Mouse (Mus musculus) midbrain, embryonic 12.5 days (tissue): Measurements from ENCODE around the gene Tnfsf10. TPM values are rescaled to one million over a fixed set of nuclear protein-coding genes. Genes with fewer than 3 reads are reported as not detected.
"Not testable (repeated sequence)": the region's sequence is repeated elsewhere in the genome, so short reads cannot be mapped to it uniquely, and the experiment has no call there.

Source experiments
- ATAC-seq: fragments of 200-750 bp; cut with Nextera tagmentation; 2 replicates; pipeline ENCODE4 v1.8.0; 2017; ENCODE audit warnings: low read depth, moderate TSS enrichment, moderate library complexity; ENCODE audit not compliant: low FRiP score
- H3K27ac ChIP-seq: fragments of 300-500 bp; sonication (generic); replicated peaks from 2 replicates; pipeline ENCODE4 v1.5.1; 2016; ENCODE audit warnings: mild to moderate bottlenecking
- H3K27me3 ChIP-seq: fragments of 300-500 bp; sonication (generic); 2 replicates; pipeline ENCODE4 v1.6.1; 2016; ENCODE audit warnings: mild to moderate bottlenecking
- H3K36me3 ChIP-seq: fragments of 300-500 bp; sonication (generic); 2 replicates; pipeline ENCODE4 v1.6.1; 2016
- H3K4me1 ChIP-seq: fragments of 300-500 bp; sonication (generic); 2 replicates; pipeline ENCODE4 v1.6.1; 2016
- H3K4me2 ChIP-seq: fragments of 300-500 bp; sonication (generic); replicated peaks from 2 replicates; pipeline ENCODE4 v1.6.1; 2016; ENCODE audit warnings: mild to moderate bottlenecking, moderate library complexity
- H3K4me3 ChIP-seq: fragments of 300-500 bp; sonication (generic); 2 replicates; pipeline ENCODE4 v1.5.1; 2016; ENCODE audit warnings: mild to moderate bottlenecking
- H3K9ac ChIP-seq: fragments of 300-500 bp; sonication (generic); replicated peaks from 2 replicates; pipeline ENCODE4 v1.6.1; 2016; ENCODE audit warnings: mild to moderate bottlenecking, moderate library complexity
- H3K9me3 ChIP-seq: fragments of 300-500 bp; sonication (generic); 2 replicates; pipeline ENCODE4 v1.6.1; 2016; ENCODE audit warnings: mild to moderate bottlenecking
- WGBS: fragments of 180-500 bp; shearing (Covaris S2); methylation state at CpG from one replicate; pipeline ENCODE4 v1.1.7; 2016; 5-methylcytosine and 5-hydroxymethylcytosine counted together
- polyA plus RNA-seq: library from polyadenylated mRNA; unstranded; fragments of >200 nt; fragmentation: Nextera tagmentation; extraction: Ambion mirVana; gene quantifications from 2 replicates; pipeline ENCODE4 v1.2.1, GENCODE M21; 2016

The Tnfsf10 gene
- polyA plus RNA-seq, result not detected in 2 replicates

DNA sequence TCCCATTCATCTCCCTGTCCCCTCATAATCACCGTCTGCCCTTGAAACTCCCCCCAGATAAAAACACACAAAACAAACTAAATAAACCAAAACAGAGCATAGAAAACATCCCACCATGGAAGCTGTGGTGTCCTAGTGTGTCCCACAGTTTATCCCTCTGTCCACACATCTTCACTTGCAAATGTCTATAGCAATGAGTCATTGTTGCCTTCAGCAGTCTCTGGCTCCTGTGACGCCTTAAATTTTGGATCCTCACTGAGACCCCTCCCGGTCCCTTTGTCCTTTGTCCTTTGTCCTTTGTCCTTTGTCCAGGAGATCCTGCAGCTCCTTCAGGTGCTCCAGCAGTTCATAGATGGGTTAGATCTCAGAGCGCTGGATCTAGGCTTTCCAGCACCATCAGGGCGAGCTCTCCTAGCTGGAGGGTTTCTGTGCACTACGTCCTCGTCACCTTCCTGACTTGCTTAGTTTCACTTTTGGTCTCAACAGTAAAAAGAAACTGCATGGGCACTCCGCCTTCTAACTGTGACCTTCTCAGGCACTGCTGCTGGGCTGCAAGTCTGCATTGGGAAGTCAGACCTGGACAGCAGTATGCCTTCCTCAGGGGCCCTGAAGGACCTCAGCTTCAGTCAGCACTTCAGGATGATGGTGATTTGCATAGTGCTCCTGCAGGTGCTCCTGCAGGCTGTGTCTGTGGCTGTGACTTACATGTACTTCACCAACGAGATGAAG, at the start of gene Tnfsf10:
Gene Tnfsf10 (plus strand): TSS at position 470 of the 729 bp plus-strand sequence.
- no peak within 1 kb of the TSS for H3K27ac ChIP-seq
- H3K9ac ChIP-seq, result no peak within 1 kb of the TSS
- H3K9me3 ChIP-seq, result no peaks in the 10 kb centered on the region
- WGBS, result 74% methylated on average over 9 of the region's 9 CpGs
- H3K4me3 ChIP-seq, result no peak within 1 kb of the TSS
- H3K4me2 ChIP-seq, result no peak within 1 kb of the TSS
- ATAC-seq, result no peak
- no peaks in the 10 kb centered on the region for H3K4me1 ChIP-seq
- no peaks in the 10 kb centered on the region for H3K27me3 ChIP-seq
- H3K36me3 ChIP-seq, result no peaks in the 10 kb centered on the region

DNA sequence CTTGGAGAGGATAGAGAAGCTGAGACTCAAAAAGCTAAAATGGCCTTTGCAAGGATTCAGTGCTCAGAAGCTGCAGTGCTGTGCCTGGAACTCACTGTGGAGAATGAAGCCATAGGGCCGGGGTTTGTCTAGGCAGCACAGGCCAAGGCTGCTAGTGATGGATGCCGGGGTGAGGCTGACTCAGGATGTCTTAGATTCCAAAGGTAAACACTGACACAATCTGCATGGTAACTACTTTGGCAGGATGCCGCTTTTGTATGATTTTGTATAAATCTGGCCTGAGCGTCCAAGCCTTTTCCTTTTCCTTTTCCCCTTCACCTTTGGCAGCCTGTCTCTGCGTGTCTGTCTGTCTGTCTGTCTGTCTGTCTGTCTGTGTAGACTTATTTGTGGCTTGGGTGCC, 49.5 kb upstream of the Tnfsf10 start:
- ATAC-seq, result no peak
- WGBS, result 87% methylated on average over 5 of the region's 5 CpGs
- Histone ChIP-seq H3K36me3 (no peaks in the 10 kb centered on the region), H3K4me3 (no peak overlapping the region), H3K4me1 (peaks cover 8% of the 10 kb centered on the region; the same call in 1 of the 2 replicates), H3K9ac (no peak overlapping the region), H3K4me2 (no peak overlapping the region), H3K9me3 (no peaks in the 10 kb centered on the region), H3K27me3 (no peaks in the 10 kb centered on the region), H3K27ac (no peak overlapping the region)

DNA sequence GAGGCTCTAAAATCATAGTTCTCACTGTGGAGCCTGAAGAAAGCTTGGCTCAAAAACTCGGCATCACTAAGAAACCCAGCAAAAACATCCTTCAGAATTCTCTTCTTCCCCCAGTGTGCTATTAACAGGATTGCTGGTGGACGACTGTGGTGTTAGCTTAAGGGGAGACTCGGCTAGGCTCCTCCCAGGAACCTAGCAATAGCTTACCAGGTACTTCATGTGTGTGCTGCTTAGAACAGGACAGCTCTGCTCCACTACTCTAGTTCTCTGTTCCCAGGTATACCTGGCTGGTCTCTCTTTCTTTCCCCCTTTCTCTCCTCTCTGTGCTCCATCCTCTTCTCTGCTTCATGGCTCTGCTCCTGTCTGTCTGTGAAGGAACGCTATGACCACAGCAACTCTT, 48.9 kb upstream of the Tnfsf10 start:
- 79% methylated on average over 4 of the region's 4 CpGs for WGBS
- no peak overlapping the region for H3K9ac ChIP-seq
- no peak overlapping the region for H3K4me3 ChIP-seq
- H3K27me3 ChIP-seq, result no peaks in the 10 kb centered on the region
- no peak overlapping the region for H3K4me2 ChIP-seq
- H3K27ac ChIP-seq, result no peak overlapping the region
- ATAC-seq, result no peak
- H3K4me1 ChIP-seq, result peaks cover 8% of the 10 kb centered on the region; the same call in 1 of the 2 replicates
- no peaks in the 10 kb centered on the region for H3K36me3 ChIP-seq
- no peaks in the 10 kb centered on the region for H3K9me3 ChIP-seq

DNA sequence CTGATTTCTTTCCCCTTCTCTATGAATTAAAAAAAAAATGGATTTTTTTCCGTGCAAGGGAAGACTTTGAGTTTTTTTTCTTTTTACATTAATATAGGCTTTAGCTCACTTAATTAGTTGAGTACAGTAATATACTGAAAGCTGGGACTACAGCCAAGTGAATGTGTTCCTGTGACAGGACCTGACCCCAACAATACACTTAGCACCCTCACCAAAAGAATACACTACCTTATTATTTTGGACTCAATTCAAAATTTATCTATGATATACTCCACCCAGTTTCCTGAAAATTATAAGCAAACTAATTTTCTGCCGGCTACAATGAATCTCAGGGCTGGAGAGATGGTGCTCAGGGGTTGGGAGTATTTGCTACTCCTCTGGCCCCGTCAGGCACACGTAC, 47.7 kb upstream of the Tnfsf10 start:
- Histone ChIP-seq H3K27me3 (no peaks in the 10 kb centered on the region), H3K9me3 (no peaks in the 10 kb centered on the region), H3K27ac (no peak overlapping the region), H3K4me2 (no peak overlapping the region), H3K9ac (no peak overlapping the region), H3K4me1 (peaks cover 8% of the 10 kb centered on the region; the same call in 1 of the 2 replicates), H3K36me3 (no peaks in the 10 kb centered on the region), H3K4me3 (no peak overlapping the region)
- 94% methylated on average over 4 of the region's 4 CpGs for WGBS
- ATAC-seq, result no peak

DNA sequence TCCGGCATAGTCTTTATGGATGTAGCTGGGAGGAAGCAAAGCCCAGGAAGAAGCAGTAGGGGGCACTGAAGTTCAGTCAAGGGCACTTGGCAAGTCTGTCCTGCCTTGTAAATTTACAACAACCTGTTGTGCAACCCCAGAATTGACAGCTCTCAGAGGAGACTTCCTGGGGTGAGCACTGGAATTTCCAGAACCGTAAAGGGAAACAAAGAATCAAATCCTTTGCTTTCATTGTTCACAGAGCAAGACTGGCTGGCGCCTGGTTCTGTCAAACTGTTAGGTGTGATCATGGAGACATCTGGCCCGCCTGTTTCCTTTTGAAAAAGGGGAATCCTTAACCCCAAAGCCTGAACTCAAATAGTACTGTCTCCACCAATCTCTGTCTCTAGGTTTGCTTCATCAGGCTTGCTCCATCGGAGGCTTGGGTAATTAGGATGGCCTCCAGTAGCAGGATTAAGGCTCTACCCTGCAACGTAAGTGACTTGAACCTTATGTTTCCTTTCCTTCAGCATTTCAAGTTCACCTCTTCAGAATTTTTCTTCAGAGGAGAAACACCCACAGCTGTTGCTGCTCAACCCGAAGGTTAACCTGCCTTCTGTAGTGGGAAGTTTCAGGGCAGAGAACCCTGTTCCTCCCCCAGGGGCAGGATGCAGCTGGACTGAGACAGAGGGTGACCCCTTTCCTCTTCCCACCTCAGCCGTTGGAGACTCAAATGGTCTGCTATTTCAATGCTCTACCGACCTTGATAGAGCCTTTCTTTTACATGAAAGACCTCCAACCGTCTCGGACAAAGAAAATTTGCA, 46.5 kb upstream of the Tnfsf10 start:
- no peaks in the 10 kb centered on the region for H3K9me3 ChIP-seq
- no peak overlapping the region for H3K9ac ChIP-seq
- no peaks in the 10 kb centered on the region for H3K36me3 ChIP-seq
- H3K27me3 ChIP-seq, result no peaks in the 10 kb centered on the region
- 38% methylated on average over 11 of the region's 11 CpGs for WGBS
- peaks cover 8% of the 10 kb centered on the region; the same call in 1 of the 2 replicates for H3K4me1 ChIP-seq
- H3K4me3 ChIP-seq, result no peak overlapping the region
- no peak overlapping the region for H3K4me2 ChIP-seq
- ATAC-seq, result no peak
- no peak overlapping the region for H3K27ac ChIP-seq

DNA sequence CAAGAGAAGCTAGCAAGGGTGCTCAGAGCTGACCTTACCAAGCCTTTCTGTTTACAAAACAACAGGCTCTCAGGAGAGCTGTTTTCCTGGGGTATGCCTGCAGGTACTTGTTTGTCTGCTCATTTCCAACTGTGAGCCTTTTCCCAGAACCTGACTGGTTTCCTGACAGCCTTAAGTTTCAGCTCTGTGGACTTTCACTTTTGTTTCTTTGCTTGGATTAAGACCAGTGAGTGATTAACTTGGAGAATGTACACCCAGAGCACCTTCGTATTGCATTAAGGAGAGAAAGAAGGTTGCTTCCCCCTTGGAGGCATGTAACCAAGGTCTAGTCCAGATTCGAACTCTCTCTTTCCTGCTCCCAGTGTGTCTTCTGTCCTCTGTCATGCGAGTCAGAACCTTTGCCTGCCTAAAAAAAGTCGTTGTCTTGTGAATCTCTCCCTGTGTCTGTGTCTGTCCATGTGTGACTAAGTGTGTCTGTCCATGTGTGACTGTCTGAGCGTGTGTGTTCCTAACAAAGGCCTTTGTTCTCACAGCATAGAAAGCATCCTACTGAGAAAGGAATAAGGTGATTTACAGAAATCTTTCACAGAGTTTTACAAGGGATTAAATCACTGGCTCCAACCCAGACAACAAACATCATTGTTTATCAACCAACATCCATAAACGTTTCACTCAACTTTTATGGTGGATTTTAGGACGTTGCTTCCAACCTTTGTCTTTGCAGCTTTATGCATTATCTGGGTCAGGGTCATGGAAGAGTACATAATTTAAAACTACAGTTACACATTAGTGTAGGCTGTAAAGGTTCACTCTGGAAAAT, 43.7 kb upstream of the Tnfsf10 start:
- WGBS, result 11% methylated on average over 7 of the region's 7 CpGs
- Histone ChIP-seq H3K9me3 (no peaks in the 10 kb centered on the region), H3K27me3 (no peaks in the 10 kb centered on the region), H3K4me1 (peaks cover 8% of the 10 kb centered on the region; the same call in 1 of the 2 replicates), H3K9ac (no peak overlapping the region), H3K36me3 (no peaks in the 10 kb centered on the region), H3K27ac (no peak overlapping the region), H3K4me2 (no peak overlapping the region), H3K4me3 (no peak overlapping the region)
- ATAC-seq, result no peak

DNA sequence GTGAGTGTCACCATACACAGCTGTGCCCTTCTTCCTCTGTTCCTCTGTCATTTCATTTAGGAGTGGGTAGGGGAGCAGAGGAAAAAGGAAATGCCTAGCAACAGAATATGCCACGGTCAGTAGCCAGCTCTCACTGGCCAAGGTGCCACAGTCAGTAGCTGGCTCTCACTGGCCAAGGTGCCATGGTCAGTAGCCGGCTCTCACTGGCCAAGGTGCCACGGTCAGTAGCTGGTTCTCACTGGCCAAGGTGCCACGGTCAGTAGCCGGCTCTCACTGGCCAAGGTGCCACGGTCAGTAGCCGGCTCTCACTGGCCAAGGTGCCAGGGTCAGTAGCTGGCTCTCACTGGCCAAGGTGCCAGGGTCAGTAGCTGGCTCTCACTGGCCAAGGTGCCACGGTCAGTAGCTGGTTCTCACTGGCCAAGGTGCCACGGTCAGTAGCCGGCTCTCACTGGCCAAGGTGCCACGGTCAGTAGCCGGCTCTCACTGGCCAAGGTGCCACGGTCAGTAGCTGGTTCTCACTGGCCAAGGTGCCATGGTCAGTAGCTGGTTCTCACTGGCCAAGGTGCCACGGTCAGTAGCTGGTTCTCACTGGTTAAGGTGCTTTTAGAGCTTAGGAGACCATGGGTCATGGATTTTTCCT, 37.4 kb upstream of the Tnfsf10 start:
- not testable (repeated sequence) for H3K36me3 ChIP-seq, H3K4me3 ChIP-seq, H3K27ac ChIP-seq, ATAC-seq, H3K9me3 ChIP-seq, H3K4me2 ChIP-seq, H3K27me3 ChIP-seq, H3K9ac ChIP-seq
- WGBS, result 94% methylated on average over 14 of the region's 14 CpGs
- H3K4me1 ChIP-seq, result peaks cover 10% of the 10 kb centered on the region

DNA sequence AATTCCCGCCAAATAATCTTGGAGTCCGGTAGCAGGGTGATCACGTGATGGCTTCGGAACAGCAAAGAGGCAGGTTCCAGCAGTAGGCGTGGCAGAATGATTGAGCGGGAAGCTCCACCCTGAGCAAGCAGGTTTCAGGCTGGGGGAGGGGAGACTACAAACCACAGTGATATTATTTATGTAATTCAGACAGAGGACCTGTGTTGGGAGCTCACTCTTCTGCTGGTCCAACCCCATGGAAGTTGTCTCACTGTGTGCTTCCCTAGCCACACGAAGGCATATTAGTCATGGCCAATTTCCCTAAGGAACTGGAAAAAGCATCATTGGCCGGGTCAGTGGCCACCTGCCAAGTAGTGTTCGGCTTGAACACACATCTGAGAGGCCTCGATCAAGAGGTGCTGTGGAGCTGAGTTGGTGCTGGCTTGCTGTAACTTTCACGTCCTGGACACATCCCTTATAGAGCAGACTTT, 36.5 kb upstream of the Tnfsf10 start:
- no peak for ATAC-seq
- no peaks in the 10 kb centered on the region for H3K36me3 ChIP-seq
- H3K9me3 ChIP-seq, result no peaks in the 10 kb centered on the region
- peaks cover 10% of the 10 kb centered on the region for H3K4me1 ChIP-seq
- no peak overlapping the region for H3K27ac ChIP-seq
- H3K9ac ChIP-seq, result no peak overlapping the region
- H3K4me2 ChIP-seq, result no peak overlapping the region
- WGBS, result 64% methylated on average over 11 of the region's 11 CpGs
- no peak overlapping the region for H3K4me3 ChIP-seq
- H3K27me3 ChIP-seq, result no peaks in the 10 kb centered on the region

DNA sequence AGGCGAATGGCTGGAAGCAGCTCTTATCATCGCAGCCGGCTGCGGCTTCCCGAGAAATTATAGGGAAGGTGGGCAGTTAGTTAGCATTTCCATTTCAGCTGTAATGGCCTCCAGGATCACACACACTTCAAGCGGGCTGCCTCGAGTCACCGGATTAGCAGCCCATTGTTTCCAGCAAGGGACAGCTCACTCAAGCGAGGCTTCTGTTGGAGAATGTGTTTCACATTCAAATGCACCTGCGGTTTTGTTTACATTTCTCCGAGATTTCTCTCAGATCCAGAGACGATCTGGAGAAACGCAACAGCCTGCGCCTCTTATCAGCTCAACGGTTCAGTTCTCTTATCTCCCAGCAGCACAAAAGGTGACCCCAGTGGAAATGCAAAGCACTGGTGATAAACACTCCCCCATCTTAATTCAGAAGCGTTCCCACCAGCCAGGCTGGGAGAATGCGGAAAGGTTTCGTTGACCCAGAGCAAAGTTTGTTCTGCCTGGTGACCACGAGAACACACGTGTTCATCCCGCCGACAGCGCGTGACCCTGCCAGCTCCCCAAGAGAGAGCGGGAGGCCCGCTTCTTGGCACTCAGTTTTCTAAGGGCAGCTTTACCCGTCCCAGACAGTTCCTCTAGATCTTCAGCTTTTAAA, 33.6 kb upstream of the Tnfsf10 start:
- Histone ChIP-seq H3K4me1 (peaks cover 10% of the 10 kb centered on the region), H3K4me3 (peak overlapping the region; percentile 39), H3K27ac (0 out of 2 replicates have a peak overlapping the region, but pooled peaks have one; percentile 35), H3K9me3 (no peaks in the 10 kb centered on the region), H3K27me3 (no peaks in the 10 kb centered on the region), H3K9ac (peak overlapping the region; percentile 25; the same call in 1 of the 2 replicates), H3K36me3 (no peaks in the 10 kb centered on the region), H3K4me2 (peak overlapping the region; percentile 63)
- 1% methylated on average over 27 of the region's 27 CpGs for WGBS
- peak; percentile 71 for ATAC-seq

DNA sequence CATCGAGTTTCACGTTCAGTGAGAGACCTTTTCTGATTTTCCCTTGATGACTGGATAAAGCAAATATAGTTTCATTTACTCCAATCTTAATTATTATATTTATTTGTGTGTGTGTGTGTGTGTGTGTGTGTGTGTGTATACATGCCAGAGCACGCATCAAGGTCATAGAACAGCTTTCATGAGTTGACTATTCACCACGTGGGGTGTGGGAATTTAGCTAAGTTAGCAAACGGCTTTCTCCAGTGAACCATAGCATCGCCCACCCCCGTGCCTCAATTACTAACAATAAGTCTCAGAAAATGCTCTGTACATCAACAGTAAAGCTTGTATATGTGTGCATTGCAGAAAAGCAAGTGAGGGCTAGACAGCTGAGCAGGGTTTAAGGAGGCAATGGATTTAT, 33.0 kb upstream of the Tnfsf10 start:
- peaks cover 10% of the 10 kb centered on the region for H3K4me1 ChIP-seq
- H3K4me2 ChIP-seq, result peak overlapping the region; percentile 63
- H3K4me3 ChIP-seq, result no peak overlapping the region
- WGBS, result 32% methylated on average over 7 of the region's 7 CpGs
- H3K27me3 ChIP-seq, result no peaks in the 10 kb centered on the region
- H3K27ac ChIP-seq, result no peak overlapping the region
- H3K9ac ChIP-seq, result 0 out of 2 replicates have a peak overlapping the region, but pooled peaks have one; percentile 25
- H3K9me3 ChIP-seq, result no peaks in the 10 kb centered on the region
- peak; percentile 8; the same call in 1 of the 2 replicates for ATAC-seq
- no peaks in the 10 kb centered on the region for H3K36me3 ChIP-seq

DNA sequence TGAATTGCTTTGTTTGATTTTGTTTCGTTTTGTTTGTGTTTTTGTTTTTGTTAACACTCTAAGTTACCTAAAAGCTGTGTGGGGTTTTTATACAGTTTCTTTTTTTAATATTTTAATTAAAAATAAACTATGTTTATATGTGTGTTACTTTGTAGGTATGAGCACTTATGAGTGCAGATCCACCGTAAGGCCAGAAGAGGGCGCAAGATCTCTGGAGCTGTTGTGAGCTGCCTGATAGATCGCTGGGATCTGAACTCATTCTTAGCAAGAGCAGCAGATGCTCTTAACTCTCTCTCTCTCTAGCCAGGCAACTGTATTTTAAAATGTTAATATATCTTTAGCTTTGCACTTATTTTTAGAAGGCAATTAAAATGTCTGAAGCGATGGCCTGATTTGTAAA, 32.6 kb upstream of the Tnfsf10 start:
- Histone ChIP-seq H3K4me2 (no peak overlapping the region), H3K36me3 (no peaks in the 10 kb centered on the region), H3K4me3 (no peak overlapping the region), H3K9ac (no peak overlapping the region), H3K9me3 (no peaks in the 10 kb centered on the region), H3K27me3 (no peaks in the 10 kb centered on the region), H3K27ac (no peak overlapping the region), H3K4me1 (peaks cover 10% of the 10 kb centered on the region)
- WGBS, result 90% methylated on average over 5 of the region's 5 CpGs
- no peak for ATAC-seq
